Mouse (Mus musculus) heart, embryonic 14.5 days (tissue): ENCODE results near the gene Becn1. TPM values are rescaled to one million over a fixed set of nuclear protein-coding genes. Genes with fewer than 3 reads are reported as not detected.

Source experiments
- ATAC-seq: fragments of 200-750 bp; cut with Nextera tagmentation; 2 replicates; pipeline ENCODE4 v1.8.0; 2017; ENCODE audit warnings: low read depth, moderate TSS enrichment; ENCODE audit not compliant: insufficient number of reproducible peaks, insufficient read depth, low FRiP score
- H3K27ac ChIP-seq, 2 experiments: fragments of 200-500 bp in 1 of 2; fragments of 300-500 bp in 1 of 2; sonication (generic) in 1 of 2; replicated peaks in 1 of 2; 2 replicates each; pipeline ENCODE4 v1.5.1; 2012 to 2014; ENCODE audit warnings: low read depth in 2 of 2, low read length in 2 of 2, control low read depth in 1 of 2, mild to moderate bottlenecking in 1 of 2, mixed read lengths in 1 of 2; ENCODE audit not compliant: control insufficient read depth in 1 of 2, insufficient read depth in 1 of 2
- H3K27me3 ChIP-seq: fragments of 300-500 bp; sonication (generic); 2 replicates; pipeline ENCODE4 v1.6.1; 2014; ENCODE audit warnings: mild to moderate bottlenecking, low read length, control low read depth; ENCODE audit not compliant: control insufficient read depth, insufficient read depth
- H3K36me3 ChIP-seq: fragments of 300-500 bp; sonication (generic); 2 replicates; pipeline ENCODE4 v1.6.1; 2014; ENCODE audit warnings: mild to moderate bottlenecking, control low read depth, low read length, mixed read lengths; ENCODE audit not compliant: control insufficient read depth, insufficient read depth
- H3K4me1 ChIP-seq, 2 experiments: fragments of 200-500 bp in 1 of 2; fragments of 300-500 bp in 1 of 2; sonication (generic) in 1 of 2; 2 replicates each; pipeline ENCODE4 v1.6.1; 2012 to 2014; ENCODE audit warnings: low read length in 2 of 2, control low read depth in 1 of 2, mixed read lengths in 1 of 2; ENCODE audit not compliant: control insufficient read depth in 2 of 2, insufficient read depth in 2 of 2
- H3K4me2 ChIP-seq: fragments of 300-500 bp; sonication (generic); 2 replicates; pipeline ENCODE4 v1.6.1; 2014; ENCODE audit warnings: mild to moderate bottlenecking, low read length
- H3K4me3 ChIP-seq, 2 experiments: fragments of 200-500 bp in 1 of 2; fragments of 300-500 bp in 1 of 2; sonication (generic) in 1 of 2; 2 replicates each; pipeline ENCODE4 v1.5.1; 2012 to 2014; ENCODE audit warnings: low read length in 2 of 2, mild to moderate bottlenecking in 2 of 2, control low read depth in 1 of 2, low read depth in 1 of 2, moderate library complexity in 1 of 2; ENCODE audit not compliant: control insufficient read depth in 1 of 2, insufficient read depth in 1 of 2
- H3K9ac ChIP-seq: fragments of 300-500 bp; sonication (generic); 2 replicates; pipeline ENCODE4 v1.6.1; 2014; ENCODE audit warnings: mild to moderate bottlenecking, low read length
- H3K9me3 ChIP-seq: fragments of 300-500 bp; sonication (generic); 2 replicates; pipeline ENCODE4 v1.6.1; 2016; ENCODE audit warnings: low read length, control low read depth; ENCODE audit not compliant: control insufficient read depth
- WGBS: fragments of 180-500 bp; shearing (Covaris S2); extraction: QIAGEN DNeasy Blood & Tissue Kit; methylation state at CpG from one replicate; pipeline ENCODE4 v1.1.7; 2014; 5-methylcytosine and 5-hydroxymethylcytosine counted together
- polyA plus RNA-seq: library from polyadenylated mRNA; unstranded; fragments of >200 nt; fragmentation: Nextera tagmentation; extraction: Ambion mirVana; gene quantifications from 2 replicates; pipeline ENCODE4 v1.2.1, GENCODE M21; 2014

The Becn1 gene
- polyA plus RNA-seq, 1 experiment from 2014 or later: 149 TPM

- Histone ChIP-seq H3K27me3 (no peaks in the 10 kb centered on the region), H3K9ac (peak overlapping the region; percentile 86), H3K9me3 (no peaks in the 10 kb centered on the region), H3K36me3 (peaks cover 30% of the 10 kb centered on the region), H3K4me2 (peak overlapping the region; percentile 89), H3K4me1 (peaks cover 8 to 10% of the 10 kb centered on the region in 2 experiments), H3K27ac (no peak overlapping the region), H3K4me3 (peak overlapping the region; percentile 76 to 92; a peak in 3 of 4 replicates)
- ATAC-seq: no peak
- 59% methylated on average over 7 of the region's 7 CpGs for WGBS
These were observed 1.2 kb downstream of the Becn1 start for GRCm38 (mm10) chr11:101300881-101301280.

- Histone ChIP-seq H3K4me2 (no peak overlapping the region), H3K9ac (no peak overlapping the region), H3K36me3 (peaks cover 82% of the 10 kb centered on the region), H3K27ac (no peak overlapping the region), H3K9me3 (no peaks in the 10 kb centered on the region), H3K4me3 (no peak overlapping the region), H3K4me1 (no peaks in the 10 kb centered on the region), H3K27me3 (no peaks in the 10 kb centered on the region)
- 94% methylated on average over 8 of the region's 8 CpGs for WGBS
- no peak for ATAC-seq
These were observed 6.9 kb downstream of the Becn1 start for GRCm38 (mm10) chr11:101295191-101295590.

GRCm38 (mm10) chr11:101291231-101291630 is 10.9 kb downstream of the Becn1 start:
- H3K36me3 ChIP-seq: peaks cover 89% of the 10 kb centered on the region

GRCm38 (mm10) chr11:101287306-101287705 is 14.8 kb downstream of the Becn1 start:
- Histone ChIP-seq H3K4me1 (no peaks in the 10 kb centered on the region), H3K9me3 (no peaks in the 10 kb centered on the region), H3K27me3 (no peaks in the 10 kb centered on the region), H3K4me2 (no peak overlapping the region), H3K9ac (no peak overlapping the region), H3K4me3 (no peak overlapping the region), H3K27ac (no peak overlapping the region), H3K36me3 (peaks cover 62% of the 10 kb centered on the region)
- 81% methylated on average over 9 of the region's 9 CpGs for WGBS
- ATAC-seq: no peak

More at GRCm38 (mm10) chr11:101291231-101291630, 10.9 kb downstream of the Becn1 start:
- H3K4me3 ChIP-seq: no peak overlapping the region
- ATAC-seq: no peak
- no peak overlapping the region for H3K27ac ChIP-seq
- no peak overlapping the region for H3K9ac ChIP-seq
- H3K27me3 ChIP-seq: no peaks in the 10 kb centered on the region
- H3K4me1 ChIP-seq: no peaks in the 10 kb centered on the region
- WGBS: 93% methylated on average over 8 of the region's 8 CpGs
- no peaks in the 10 kb centered on the region for H3K9me3 ChIP-seq
- no peak overlapping the region for H3K4me2 ChIP-seq

- no peaks in the 10 kb centered on the region for H3K27me3 ChIP-seq
- no peak overlapping the region for H3K4me2 ChIP-seq
- no peak overlapping the region for H3K27ac ChIP-seq
- H3K9ac ChIP-seq: no peak overlapping the region
- H3K4me1 ChIP-seq: peaks cover 2 to 4% of the 10 kb centered on the region in 2 experiments; a peak in 2 of 4 replicates
- H3K4me3 ChIP-seq: no peak overlapping the region
- WGBS: 62% methylated on average over 4 of the region's 4 CpGs
- H3K36me3 ChIP-seq: peaks cover 27% of the 10 kb centered on the region
- ATAC-seq: no peak
- H3K9me3 ChIP-seq: no peaks in the 10 kb centered on the region
These were observed 18.3 kb downstream of the Becn1 start for GRCm38 (mm10) chr11:101283805-101284204.

GRCm38 (mm10) chr11:101282896-101283295 is 19.2 kb downstream of the Becn1 start:
- ATAC-seq: no peak
- H3K4me3 ChIP-seq: no peak overlapping the region
- H3K4me2 ChIP-seq: no peak overlapping the region
- H3K4me1 ChIP-seq: peaks cover 6 to 8% of the 10 kb centered on the region in 2 experiments
- H3K27me3 ChIP-seq: no peaks in the 10 kb centered on the region
- no peaks in the 10 kb centered on the region for H3K9me3 ChIP-seq
- no peak overlapping the region for H3K9ac ChIP-seq
- H3K27ac ChIP-seq: no peak overlapping the region
- H3K36me3 ChIP-seq: peaks cover 19% of the 10 kb centered on the region
- WGBS: 31% methylated on average over 5 of the region's 5 CpGs

- H3K4me3 ChIP-seq: no peak overlapping the region
- ATAC-seq: no peak
- 48% methylated on average over 7 of the region's 7 CpGs for WGBS
- no peak overlapping the region for H3K4me2 ChIP-seq
- H3K27me3 ChIP-seq: no peaks in the 10 kb centered on the region
- no peak overlapping the region for H3K9ac ChIP-seq
- peaks cover 8% of the 10 kb centered on the region; the same call in 1 of the 2 replicates for H3K36me3 ChIP-seq
- H3K4me1 ChIP-seq: peaks cover 13 to 22% of the 10 kb centered on the region in 2 experiments
- H3K27ac ChIP-seq: no peak overlapping the region
- H3K9me3 ChIP-seq: no peaks in the 10 kb centered on the region
These were observed 21.2 kb downstream of the Becn1 start for GRCm38 (mm10) chr11:101280837-101281236.

- peaks cover 13 to 22% of the 10 kb centered on the region in 2 experiments for H3K4me1 ChIP-seq
- no peaks in the 10 kb centered on the region for H3K9me3 ChIP-seq
- H3K27me3 ChIP-seq: no peaks in the 10 kb centered on the region
- no peak overlapping the region for H3K9ac ChIP-seq
- ATAC-seq: no peak
- WGBS: 57% methylated on average over 14 of the region's 14 CpGs
- peaks cover 8% of the 10 kb centered on the region; the same call in 1 of the 2 replicates for H3K36me3 ChIP-seq
- no peak overlapping the region for H3K27ac ChIP-seq
- H3K4me2 ChIP-seq: peak overlapping the region; percentile 94
- H3K4me3 ChIP-seq: peak overlapping the region; percentile 2 to 80; a peak in 2 of 4 replicates
These were observed 22.9 kb downstream of the Becn1 start for GRCm38 (mm10) chr11:101279193-101279569.
